In genomic region chr8:64726190-64726695, GRCm38 (mm10) we compare ENCODE assay signal across 13 mouse cellular contexts. TPM values are rescaled to one million over a fixed set of nuclear protein-coding genes. Genes with fewer than 3 reads are reported as not detected.
DNase-seq lines count a peak whose midpoint lies in the region; ATAC-seq and TF ChIP-seq lines count a peak whose summit lies in the region.
"Had no signal": no experiment of that assay in that cellular context is flagged by ENCODE, and none has a peak within 500 bp of the region (broad histone marks: within the 10 kb centered on the region; RNA-seq: fewer than 3 reads in every experiment).

No protein-coding gene starts in this region.

- no peak for TF ChIP-seq CTCF in left cerebral cortex, adult 2 months (IDR thresholded peaks at IDR 0.05)
- no peak for TF ChIP-seq CTCF in CH12.LX (conservative IDR thresholded peaks at IDR 0.05 in 1 of 2, IDR thresholded peaks at IDR 0.05 in 1 of 2; ENCODE audit: low read depth in 2 of 2, low read length in 2 of 2)

- TF ChIP-seq EP300 in CH12.LX (IDR thresholded peaks at IDR 0.05; ENCODE audit: low read length), result no peak

- TF ChIP-seq RAD21 in CH12.LX (IDR thresholded peaks at IDR 0.05; ENCODE audit: low read depth, low read length), result no peak

- in situ Hi-C loops in CH12.LX (cut with MboI; ENCODE audit: low pct_ligation_motif_present, low pct_unique_long_range_greater_than_20kb, low sequenced_read_pairs), result loop anchor here (25.0 kb wide), 1 partner anchor 211 kb away; the partner anchor contains the start of gene Tmem192

- H3K4me2 ChIP-seq in CH12.LX (ENCODE audit: insufficient read depth, low read depth, poor library complexity, severe bottlenecking), result no peak overlapping the region
- H3K4me2 ChIP-seq in forebrain, embryonic 13.5 days, result no peak overlapping the region
- H3K4me2 ChIP-seq in heart, embryonic 12.5 days, result no peak overlapping the region
- H3K4me2 ChIP-seq: forebrain, embryonic 12.5 days; heart, embryonic 13.5 days; neural tube, embryonic 13.5 days had no signal

- dilution Hi-C loops in CH12.LX (cut with MboI; ENCODE audit: extremely low pct_ligation_motif_present, extremely low pct_unique_long_range_greater_than_20kb, low sequenced_read_pairs), result no loop called here

- H3K27me3 ChIP-seq in CH12.LX (replicated peaks), result no peaks in the 10 kb centered on the region
- no peaks in the 10 kb centered on the region for H3K27me3 ChIP-seq in forebrain, embryonic 13.5 days
- no peaks in the 10 kb centered on the region for H3K27me3 ChIP-seq in heart, embryonic 12.5 days (replicated peaks)
- H3K27me3 ChIP-seq: forebrain, embryonic 12.5 days; heart, embryonic 13.5 days; neural tube, embryonic 13.5 days had no signal

- intact Hi-C loops in left cerebral cortex, adult 2 months (cut with DNase I), result no loop called here
- intact Hi-C loops in left cerebral cortex, postnatal 10 days (cut with DNase I), result no loop called here
- intact Hi-C loops in heart, postnatal 10 days (cut with DNase I), result no loop called here

- H3K36me3 ChIP-seq in CH12.LX (replicated peaks in 1 of 2; ENCODE audit: control insufficient read depth in 1 of 2, insufficient read depth in 1 of 2, low read length in 1 of 2), result peaks cover 42 to 85% of the 10 kb centered on the region in 2 experiments
- peaks cover 74% of the 10 kb centered on the region for H3K36me3 ChIP-seq in forebrain, embryonic 13.5 days (ENCODE audit: poor library complexity, severe bottlenecking)
- peaks cover 54% of the 10 kb centered on the region for H3K36me3 ChIP-seq in heart, embryonic 12.5 days

- ATAC-seq in monocyte, adult 5-6 weeks (replicated peaks; ENCODE audit: insufficient number of reproducible peaks, low FRiP score, low TSS enrichment, poor library complexity, severe bottlenecking), result peak; percentile 94
- ATAC-seq in forebrain, embryonic 13.5 days, result no peak
- no peak for ATAC-seq in heart, embryonic 12.5 days (ENCODE audit: insufficient number of reproducible peaks, low FRiP score)

- H3K4me1 ChIP-seq in CH12.LX (ENCODE audit: control insufficient read depth in 1 of 2, insufficient read depth in 2 of 2), result peaks cover 0 to 33% of the 10 kb centered on the region in 2 experiments; a peak in 2 of 4 replicates
- H3K4me1 ChIP-seq in forebrain, embryonic 13.5 days, result peaks cover 33% of the 10 kb centered on the region
- 0 out of 2 replicates have a peak, but pooled peaks cover 3% of the 10 kb centered on the region for H3K4me1 ChIP-seq in heart, embryonic 12.5 days (replicated peaks)
- H3K4me1 ChIP-seq: heart, embryonic 13.5 days had no signal

- DNase-seq in left cerebral cortex, adult 2 months (ENCODE audit: extremely low spot score in 1 of 2, low spot score in 2 of 2), result peak; percentile 26 to 46
- no peak for DNase-seq in left cerebral cortex, postnatal 10 days (ENCODE audit: extremely low spot score in 1 of 2, low spot score in 2 of 2)
- peak; percentile 22 for DNase-seq in CH12.LX (ENCODE audit: extremely low read depth)
- DNase-seq in adrenal gland, postnatal 36 days, result peak; percentile 60
- DNase-seq in heart, postnatal 10 days, result no peak
- DNase-seq: layer of hippocampus, adult 9-11 months had no signal

- no peak overlapping the region for H3K4me3 ChIP-seq in left cerebral cortex, adult 2 months
- no peak overlapping the region for H3K4me3 ChIP-seq in CH12.LX (replicated peaks in 1 of 3; ENCODE audit: low read depth in 2 of 3, low read length in 2 of 3, poor library complexity in 1 of 3)
- H3K4me3 ChIP-seq in forebrain, embryonic 13.5 days, result no peak overlapping the region
- no peak overlapping the region for H3K4me3 ChIP-seq in heart, embryonic 12.5 days
- H3K4me3 ChIP-seq: forebrain, embryonic 12.5 days; heart, embryonic 13.5 days; neural tube, embryonic 13.5 days had no signal

- no peaks in the 10 kb centered on the region for H3K9me3 ChIP-seq in CH12.LX (replicated peaks; ENCODE audit: low read length)
- no peaks in the 10 kb centered on the region for H3K9me3 ChIP-seq in forebrain, embryonic 13.5 days (replicated peaks)
- H3K9me3 ChIP-seq in heart, embryonic 12.5 days (replicated peaks), result no peaks in the 10 kb centered on the region
- H3K9me3 ChIP-seq: forebrain, embryonic 12.5 days; heart, embryonic 13.5 days; neural tube, embryonic 13.5 days had no signal

- no peak overlapping the region for H3K9ac ChIP-seq in CH12.LX (ENCODE audit: insufficient read depth, low read depth)
- no peak overlapping the region for H3K9ac ChIP-seq in forebrain, embryonic 13.5 days
- no peak overlapping the region for H3K9ac ChIP-seq in heart, embryonic 12.5 days
- H3K9ac ChIP-seq: forebrain, embryonic 12.5 days; heart, embryonic 13.5 days; neural tube, embryonic 13.5 days had no signal

- H3K27ac ChIP-seq in left cerebral cortex, adult 2 months, result no peak overlapping the region
- H3K27ac ChIP-seq in CH12.LX (ENCODE audit: insufficient read depth, low read depth), result no peak overlapping the region
- H3K27ac ChIP-seq in forebrain, embryonic 13.5 days, result no peak overlapping the region
- H3K27ac ChIP-seq in heart, embryonic 12.5 days (ENCODE audit: poor library complexity, severe bottlenecking), result no peak overlapping the region
- H3K27ac ChIP-seq: forebrain, embryonic 12.5 days; heart, embryonic 13.5 days; neural tube, embryonic 13.5 days had no signal

- peaks cover 15% of the 10 kb centered on the region for H3K79me2 ChIP-seq in CH12.LX (replicated peaks; ENCODE audit: control insufficient read depth, extremely low read depth, insufficient read depth, poor library complexity, severe bottlenecking)

- no peak for TF ChIP-seq POLR2A in CH12.LX (IDR thresholded peaks at IDR 0.05; ENCODE audit: low read depth, low read length)

- 85% methylated on average over 4 of the region's 4 CpGs for WGBS in forebrain, embryonic 13.5 days
- WGBS in heart, embryonic 12.5 days, result 78% methylated on average over 4 of the region's 4 CpGs

TF ChIP-seq in CH12.LX, 34 proteins besides CTCF, POLR2A, EP300 and RAD21:
- no peak for TF ChIP-seq E2F4 (IDR thresholded peaks at IDR 0.05; ENCODE audit: insufficient replicate concordance, low read depth, low read length)
- no peak for TF ChIP-seq MAZ (IDR thresholded peaks at IDR 0.05; ENCODE audit: low read depth, low read length)
- no peak for TF ChIP-seq NELFE (IDR thresholded peaks at IDR 0.05; ENCODE audit: low read depth, low read length)
- no peak for TF ChIP-seq RCOR1 (conservative IDR thresholded peaks at IDR 0.05; ENCODE audit: low read depth, low read length)
- TF ChIP-seq USF1 (IDR thresholded peaks at IDR 0.05; ENCODE audit: low read depth, low read length), result no peak
- no peak for TF ChIP-seq HCFC1 (IDR thresholded peaks at IDR 0.05; ENCODE audit: low read depth, low read length)
- no peak for TF ChIP-seq MXI1 (IDR thresholded peaks at IDR 0.05; ENCODE audit: low read depth, low read length)

RNA-seq across cellular contexts. Expression of gene Msmo1, which starts 7.3 kb away (rescaled TPM):
- total RNA-seq in left cerebral cortex, adult 2 months (2021), result 10 to 100 TPM; 83.5 to 87.8 TPM
- 100 to 1,000 TPM; 118 to 119 TPM for total RNA-seq in left cerebral cortex, postnatal 10 days (2021)
- total RNA-seq in CH12.LX (2012; rRNA removed) (50.6 and 51.7 TPM in 2 replicates), CH12.LX (2014; rRNA removed) (245 and 359 TPM in 2 replicates)
- polyA plus RNA-seq in CH12.LX (2012; ENCODE audit: insufficient read length, low read depth), result 107 and 124 TPM in 2 replicates
- 100 to 1,000 TPM; 255 to 286 TPM for total RNA-seq in adrenal gland, postnatal 36 days (2021)
- total RNA-seq in monocyte, adult 5-6 weeks (2017), result 77.7 to 101 TPM (median 92.3 TPM) in 3 replicates
- polyA plus RNA-seq in forebrain, embryonic 13.5 days (2015; fragmentation: Nextera tagmentation; extraction: Ambion mirVana), result 143 and 160 TPM in 2 replicates
- 64.6 and 65.9 TPM in 2 replicates for polyA plus RNA-seq in heart, embryonic 12.5 days (2016; fragmentation: Nextera tagmentation; extraction: Ambion mirVana)
- total RNA-seq in heart, postnatal 10 days (2021), result 10 to 100 TPM; 10.7 to 12.2 TPM

RNA-seq across cellular contexts. Expression of gene Cpe, which starts 33.4 kb away (rescaled TPM):
- 1,000 to 10,000 TPM; 1,948 to 2,026 TPM for total RNA-seq in left cerebral cortex, adult 2 months (2021)
- total RNA-seq in left cerebral cortex, postnatal 10 days (2021), result 1,000 to 10,000 TPM; 1,698 to 1,832 TPM
- total RNA-seq in CH12.LX (2012; rRNA removed), result 0.04 and 0.13 TPM in 2 replicates
- total RNA-seq in CH12.LX (2014; rRNA removed), result not detected in 2 replicates
- not detected in 2 replicates for polyA plus RNA-seq in CH12.LX (2012; ENCODE audit: insufficient read length, low read depth)
- total RNA-seq in adrenal gland, postnatal 36 days (2021), result 100 to 1,000 TPM; 731 to 943 TPM
- total RNA-seq in monocyte, adult 5-6 weeks (2017), result 0.19 to 0.57 TPM in 2 of 3 replicates, not detected in the other
- polyA plus RNA-seq in forebrain, embryonic 13.5 days (2015; fragmentation: Nextera tagmentation; extraction: Ambion mirVana), result 389 and 392 TPM in 2 replicates
- polyA plus RNA-seq in heart, embryonic 12.5 days (2016; fragmentation: Nextera tagmentation; extraction: Ambion mirVana), result 194 and 198 TPM in 2 replicates
- total RNA-seq in heart, postnatal 10 days (2021), result 100 to 1,000 TPM; 243 to 249 TPM
- total RNA-seq: megakaryocyte-erythroid progenitor cell, adult 5-6 weeks had no signal

Comparison
In these comparisons a context has a peak if more than half of its experiments do, and no peak if none do; other contexts are left out.
1. DNase-seq: peak in left cerebral cortex, adult 2 months (2 of 2), CH12.LX (single experiment) and adrenal gland, postnatal 36 days (2 of 2); none in left cerebral cortex, postnatal 10 days (0 of 2) and heart, postnatal 10 days (0 of 2).
2. RNA of gene Cpe, which starts 33.4 kb away (total RNA-seq): 1,948 to 2,026 TPM in left cerebral cortex, adult 2 months, 1,698 to 1,832 TPM in left cerebral cortex, postnatal 10 days, 731 to 943 TPM in adrenal gland, postnatal 36 days and 243 to 249 TPM in heart, postnatal 10 days; 0.19 to 0.57 TPM in monocyte, adult 5-6 weeks and 0.04 to 0.13 TPM in CH12.LX; every median in the first group is over 100 times any median in the second.